Mouse (Mus musculus) bone marrow, adult 2 months (tissue): ENCODE results near the gene Fgfr2.

Experiments used
- CTCF ChIP-seq: fragments of 200-500 bp; IDR thresholded peaks from 2 replicates; pipeline ENCODE4 v1.5.1; 2011; ENCODE audit warnings: low read length, control low read depth; ENCODE audit not compliant: control insufficient read depth, insufficient read depth
- POLR2A ChIP-seq: fragments of 200-500 bp; IDR thresholded peaks from 2 replicates; pipeline ENCODE4 v1.6.1; 2011; ENCODE audit warnings: low read depth, mild to moderate bottlenecking, control low read depth, low read length, borderline replicate concordance; ENCODE audit not compliant: control insufficient read depth

- TF ChIP-seq CTCF: no peak
- no peak for TF ChIP-seq POLR2A
Measured at GRCm38 (mm10) chr7:130134924-130135365, 2988.2 kb downstream of the Fgfr2 start.
